Mouse (Mus musculus) brain, embryonic 14.5 days (tissue): ENCODE data around the gene Tbxas1.

ENCODE experiments used
- CTCF ChIP-seq: fragments of 200-500 bp; IDR thresholded peaks from 2 replicates; pipeline ENCODE4 v1.5.1; 2012; ENCODE audit warnings: inconsistent platforms, mild to moderate bottlenecking, moderate library complexity, borderline replicate concordance; ENCODE audit not compliant: insufficient read depth, insufficient read length; ENCODE audit errors: extremely low read depth
- POLR2A ChIP-seq: fragments of 200-500 bp; IDR thresholded peaks from 2 replicates; pipeline ENCODE4 v1.6.1; 2012; ENCODE audit warnings: mild to moderate bottlenecking, inconsistent platforms, borderline replicate concordance; ENCODE audit not compliant: poor library complexity, insufficient read depth, insufficient read length, severe bottlenecking; ENCODE audit errors: extremely low read depth

GRCm38 (mm10) chr6:38936009-38936408 is 60.8 kb downstream of the Tbxas1 start:
- TF ChIP-seq CTCF (no peak), POLR2A (no peak)
